ENCODE assay signal across 9 mouse cellular contexts in genomic region chr17:23676473-23677031, GRCm38 (mm10). TPM values are rescaled to one million over a fixed set of nuclear protein-coding genes. Genes with fewer than 3 reads are reported as not detected.
DNase-seq lines count a peak whose midpoint lies in the region; ATAC-seq and TF ChIP-seq lines count a peak whose summit lies in the region.
"Had no signal": no experiment of that assay in that cellular context is flagged by ENCODE, and none has a peak within 500 bp of the region (broad histone marks: within the 10 kb centered on the region; RNA-seq: fewer than 3 reads in every experiment).

No protein-coding gene starts in this region.

- TF ChIP-seq CTCF in layer of hippocampus, adult 2 months (conservative IDR thresholded peaks at IDR 0.05): no peak
- no peak for TF ChIP-seq CTCF in liver, embryonic 14.5 days (IDR thresholded peaks at IDR 0.05; ENCODE audit: low read depth)

- peak overlapping the region; percentile 72; the same call in 1 of the 2 replicates for H3K27ac ChIP-seq in layer of hippocampus, adult 2 months
- no peak overlapping the region for H3K27ac ChIP-seq in forebrain, embryonic 12.5 days
- no peak overlapping the region for H3K27ac ChIP-seq in hindbrain, embryonic 12.5 days
- no peak overlapping the region for H3K27ac ChIP-seq in liver, embryonic 14.5 days

- no peaks in the 10 kb centered on the region for H3K9me3 ChIP-seq in forebrain, embryonic 12.5 days
- H3K9me3 ChIP-seq in hindbrain, embryonic 12.5 days (replicated peaks): no peaks in the 10 kb centered on the region
- no peaks in the 10 kb centered on the region for H3K9me3 ChIP-seq in liver, embryonic 14.5 days (ENCODE audit: control insufficient read depth, low read length)

- DNase-seq in layer of hippocampus, adult 2 months (ENCODE audit: low spot score in 2 of 2): no peak
- no peak for DNase-seq in layer of hippocampus, adult 18-20 months (ENCODE audit: low spot score in 2 of 2)
- peak; percentile 89 for DNase-seq in adrenal gland, postnatal 25 days
- no peak for DNase-seq in liver, embryonic 14.5 days (ENCODE audit: low read depth in 3 of 3, low spot score in 3 of 3)
- DNase-seq in retina, embryonic 14.5 days (ENCODE audit: low spot score): peak; percentile 28
- no peak for DNase-seq in frontal cortex, postnatal 10 days (ENCODE audit: low spot score in 2 of 2)

- peak overlapping the region; percentile 96 for H3K4me2 ChIP-seq in forebrain, embryonic 12.5 days
- peak overlapping the region; percentile 91 for H3K4me2 ChIP-seq in hindbrain, embryonic 12.5 days (replicated peaks)
- peak overlapping the region; percentile 81 for H3K4me2 ChIP-seq in liver, embryonic 14.5 days (ENCODE audit: low read depth)

- peak overlapping the region; percentile 57 for H3K9ac ChIP-seq in forebrain, embryonic 12.5 days
- H3K9ac ChIP-seq in hindbrain, embryonic 12.5 days: peak overlapping the region; percentile 54
- peak overlapping the region; percentile 33; the same call in 1 of the 2 replicates for H3K9ac ChIP-seq in liver, embryonic 14.5 days (replicated peaks)

- ATAC-seq in forebrain, embryonic 12.5 days (ENCODE audit: low FRiP score): no peak
- no peak for ATAC-seq in hindbrain, embryonic 12.5 days (ENCODE audit: low FRiP score)
- no peak for ATAC-seq in liver, embryonic 14.5 days (ENCODE audit: insufficient read depth)

- H3K36me3 ChIP-seq in forebrain, embryonic 12.5 days (replicated peaks): no peaks in the 10 kb centered on the region
- H3K36me3 ChIP-seq in hindbrain, embryonic 12.5 days: no peaks in the 10 kb centered on the region
- H3K36me3 ChIP-seq in liver, embryonic 14.5 days (replicated peaks; ENCODE audit: control insufficient read depth, insufficient read depth, low read depth): no peaks in the 10 kb centered on the region

- H3K27me3 ChIP-seq in forebrain, embryonic 12.5 days: peaks cover 64% of the 10 kb centered on the region
- H3K27me3 ChIP-seq in hindbrain, embryonic 12.5 days: peaks cover 66% of the 10 kb centered on the region
- peaks cover 51% of the 10 kb centered on the region for H3K27me3 ChIP-seq in liver, embryonic 14.5 days (ENCODE audit: control insufficient read depth, insufficient read depth, low read length)

- no peak for TF ChIP-seq EP300 in liver, embryonic 14.5 days (IDR thresholded peaks at IDR 0.05; ENCODE audit: low read depth)

- peaks cover 41% of the 10 kb centered on the region for H3K4me1 ChIP-seq in forebrain, embryonic 12.5 days
- peaks cover 36% of the 10 kb centered on the region for H3K4me1 ChIP-seq in hindbrain, embryonic 12.5 days
- peaks cover 5 to 16% of the 10 kb centered on the region in 2 experiments for H3K4me1 ChIP-seq in liver, embryonic 14.5 days (replicated peaks; ENCODE audit: control insufficient read depth in 2 of 2, insufficient read depth in 2 of 2, low read length in 1 of 2)

- WGBS in forebrain, embryonic 12.5 days: under 1% methylated on average over 33 of the region's 37 CpGs
- under 1% methylated on average over 36 of the region's 37 CpGs for WGBS in hindbrain, embryonic 12.5 days
- under 1% methylated on average over 36 of the region's 37 CpGs for WGBS in liver, embryonic 14.5 days (ENCODE audit: insufficient replicate concordance)

- peak overlapping the region; percentile 72 for H3K4me3 ChIP-seq in layer of hippocampus, adult 2 months
- H3K4me3 ChIP-seq in forebrain, embryonic 12.5 days (replicated peaks): peak overlapping the region; percentile 49
- peak overlapping the region; percentile 35 for H3K4me3 ChIP-seq in hindbrain, embryonic 12.5 days
- peak overlapping the region; percentile 51 to 57 for H3K4me3 ChIP-seq in liver, embryonic 14.5 days (ENCODE audit: insufficient read depth in 1 of 2, low read depth in 2 of 2, low read length in 2 of 2)

RNA-seq across cellular contexts. Expression of gene Tnfrsf12a, which starts 0.7 kb away (rescaled TPM):
- total RNA-seq in layer of hippocampus, adult 2 months (2021): 1 to 10 TPM; 5.5 to 6.3 TPM
- total RNA-seq in layer of hippocampus, adult 18-20 months (2021): 1 to 10 TPM; 6.4 to 7.0 TPM
- total RNA-seq in adrenal gland, postnatal 25 days (2021): 76.5 and 130 TPM in 2 replicates
- polyA plus RNA-seq in forebrain, embryonic 12.5 days (2016; fragmentation: Nextera tagmentation; extraction: Ambion mirVana): 3.6 and 4.2 TPM in 2 replicates
- polyA plus RNA-seq in hindbrain, embryonic 12.5 days (2016; fragmentation: Nextera tagmentation; extraction: Ambion mirVana): 2.8 and 4.2 TPM in 2 replicates
- polyA plus RNA-seq in liver, embryonic 14.5 days (2012; rRNA removed): 1.4 and 1.7 TPM in 2 replicates
- 3.0 and 3.9 TPM in 2 replicates for polyA plus RNA-seq in liver, embryonic 14.5 days (2014; fragmentation: Nextera tagmentation; extraction: Ambion mirVana)

RNA-seq across cellular contexts. Expression of gene Cldn6, which starts 2.5 kb away (rescaled TPM):
- total RNA-seq in layer of hippocampus, adult 2 months (2021): not detected
- total RNA-seq in layer of hippocampus, adult 18-20 months (2021): not detected
- total RNA-seq in adrenal gland, postnatal 25 days (2021): not detected in 2 replicates
- polyA plus RNA-seq in forebrain, embryonic 12.5 days (2016; fragmentation: Nextera tagmentation; extraction: Ambion mirVana): 7.1 and 8.0 TPM in 2 replicates
- 14.6 and 35.0 TPM in 2 replicates for polyA plus RNA-seq in hindbrain, embryonic 12.5 days (2016; fragmentation: Nextera tagmentation; extraction: Ambion mirVana)
- polyA plus RNA-seq in liver, embryonic 14.5 days (2012; rRNA removed): 0.64 and 0.68 TPM in 2 replicates
- polyA plus RNA-seq in liver, embryonic 14.5 days (2014; fragmentation: Nextera tagmentation; extraction: Ambion mirVana): 0.15 and 0.50 TPM in 2 replicates
- total RNA-seq: neutrophil, adult 5-6 weeks had no signal

RNA-seq across cellular contexts. Expression of gene Thoc6, which starts 2.9 kb away (rescaled TPM):
- 1 to 10 TPM; 7.1 to 7.6 TPM for total RNA-seq in layer of hippocampus, adult 2 months (2021)
- total RNA-seq in layer of hippocampus, adult 18-20 months (2021): 10 to 100 TPM in 1 of 2 experiments, 1 to 10 TPM in 1; 8.8 to 10.0 TPM
- 31.2 and 31.8 TPM in 2 replicates for total RNA-seq in adrenal gland, postnatal 25 days (2021)
- 49.3 and 49.7 TPM in 2 replicates for polyA plus RNA-seq in forebrain, embryonic 12.5 days (2016; fragmentation: Nextera tagmentation; extraction: Ambion mirVana)
- polyA plus RNA-seq in hindbrain, embryonic 12.5 days (2016; fragmentation: Nextera tagmentation; extraction: Ambion mirVana): 43.8 and 47.5 TPM in 2 replicates
- 14.8 and 17.2 TPM in 2 replicates for polyA plus RNA-seq in liver, embryonic 14.5 days (2012; rRNA removed)
- polyA plus RNA-seq in liver, embryonic 14.5 days (2014; fragmentation: Nextera tagmentation; extraction: Ambion mirVana): 21.4 and 21.5 TPM in 2 replicates

RNA-seq across cellular contexts. Expression of gene Hcfc1r1, which starts 3.2 kb away (rescaled TPM):
- total RNA-seq in layer of hippocampus, adult 2 months (2021): 100 to 1,000 TPM; 110 to 118 TPM
- total RNA-seq in layer of hippocampus, adult 18-20 months (2021): 100 to 1,000 TPM; 117 to 122 TPM
- 139 and 171 TPM in 2 replicates for total RNA-seq in adrenal gland, postnatal 25 days (2021)
- 47.1 and 50.3 TPM in 2 replicates for polyA plus RNA-seq in forebrain, embryonic 12.5 days (2016; fragmentation: Nextera tagmentation; extraction: Ambion mirVana)
- 65.5 and 69.0 TPM in 2 replicates for polyA plus RNA-seq in hindbrain, embryonic 12.5 days (2016; fragmentation: Nextera tagmentation; extraction: Ambion mirVana)
- 11.3 and 15.3 TPM in 2 replicates for polyA plus RNA-seq in liver, embryonic 14.5 days (2012; rRNA removed)
- polyA plus RNA-seq in liver, embryonic 14.5 days (2014; fragmentation: Nextera tagmentation; extraction: Ambion mirVana): 21.0 and 24.5 TPM in 2 replicates

RNA-seq across cellular contexts. Expression of gene Cldn9, which starts 7.3 kb away (rescaled TPM):
- total RNA-seq in layer of hippocampus, adult 2 months (2021): under 1 TPM in 1 of 2 experiments, not detected in 1; 0.25 TPM
- not detected for total RNA-seq in layer of hippocampus, adult 18-20 months (2021)
- total RNA-seq in adrenal gland, postnatal 25 days (2021): not detected in 2 replicates
- polyA plus RNA-seq in forebrain, embryonic 12.5 days (2016; fragmentation: Nextera tagmentation; extraction: Ambion mirVana): 6.3 and 8.2 TPM in 2 replicates
- 5.5 and 14.6 TPM in 2 replicates for polyA plus RNA-seq in hindbrain, embryonic 12.5 days (2016; fragmentation: Nextera tagmentation; extraction: Ambion mirVana)
- polyA plus RNA-seq in liver, embryonic 14.5 days (2012; rRNA removed): 0.04 TPM in 2 replicates
- polyA plus RNA-seq in liver, embryonic 14.5 days (2014; fragmentation: Nextera tagmentation; extraction: Ambion mirVana): 0.21 TPM in 1 of 2 replicates, not detected in the other
- total RNA-seq: neutrophil, adult 5-6 weeks had no signal

Comparison
In these comparisons a context has a peak if more than half of its experiments do, and no peak if none do; other contexts are left out.
1. DNase-seq: peak in adrenal gland, postnatal 25 days (single experiment) and retina, embryonic 14.5 days (single experiment); none in layer of hippocampus, adult 2 months (0 of 2), layer of hippocampus, adult 18-20 months (0 of 2), liver, embryonic 14.5 days (0 of 3) and frontal cortex, postnatal 10 days (0 of 2).
2. Peak in every context shown above with its lines, with median percentiles within 50 percentile points of each other: H3K4me3 ChIP-seq, H3K4me2 ChIP-seq and H3K9ac ChIP-seq.